Mouse (Mus musculus): ENCODE measurements around the gene Map7d1. TPM values are rescaled to one million over a fixed set of nuclear protein-coding genes. Genes with fewer than 3 reads are reported as not detected.

Map7d1 gene
- polyA plus RNA-seq, 1 experiment, result 105 TPM

DNA sequence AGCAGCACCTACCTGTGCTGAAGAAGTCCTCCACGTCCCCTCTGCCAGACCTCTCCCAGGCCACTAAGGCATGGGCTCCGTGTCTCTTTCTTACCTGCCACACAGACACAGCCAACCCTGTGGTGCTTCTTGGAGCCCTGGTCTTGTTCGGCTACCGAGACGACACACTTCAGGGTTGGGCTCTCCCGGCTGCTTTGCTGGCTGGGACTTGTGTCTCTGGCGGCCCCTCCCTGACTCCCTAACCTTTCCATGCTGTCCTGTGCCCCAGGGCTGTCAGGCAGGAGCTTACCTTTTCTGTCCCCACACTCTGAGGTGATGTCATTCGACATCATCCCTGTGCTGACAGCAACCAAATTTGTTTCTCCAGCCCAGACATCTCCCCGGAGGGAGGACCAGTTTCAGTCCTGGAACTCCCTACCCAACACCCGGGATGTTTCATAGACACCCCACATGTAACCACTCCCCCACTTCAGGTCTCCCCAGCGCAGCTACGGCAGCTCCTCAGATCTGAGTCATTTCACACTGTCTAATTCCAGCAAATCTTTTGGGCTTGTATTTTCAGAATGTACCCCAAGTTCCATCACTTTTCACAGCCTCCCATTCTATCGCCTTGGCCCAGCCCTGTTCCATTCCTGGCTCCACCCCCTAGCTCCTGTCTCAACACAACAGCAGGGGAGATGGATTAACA lies 9.8 kb downstream of the Map7d1 start:
- no peaks in the 10 kb centered on the region for H3K9me3 ChIP-seq
- H3K4me1 ChIP-seq, result peaks cover 38% of the 10 kb centered on the region
- H3K36me3 ChIP-seq (replicated peaks; ENCODE audit: low read length), result peaks cover 26% of the 10 kb centered on the region
- TF ChIP-seq FLI1 (IDR thresholded peaks at IDR 0.05; ENCODE audit: low read length), result no peak
- no peak for TF ChIP-seq GATA1 (IDR thresholded peaks at IDR 0.05; ENCODE audit: borderline replicate concordance, low read length)
- no peaks in the 10 kb centered on the region for H3K27me3 ChIP-seq (replicated peaks)
- no peak overlapping the region for H3K4me3 ChIP-seq (replicated peaks)

DNA sequence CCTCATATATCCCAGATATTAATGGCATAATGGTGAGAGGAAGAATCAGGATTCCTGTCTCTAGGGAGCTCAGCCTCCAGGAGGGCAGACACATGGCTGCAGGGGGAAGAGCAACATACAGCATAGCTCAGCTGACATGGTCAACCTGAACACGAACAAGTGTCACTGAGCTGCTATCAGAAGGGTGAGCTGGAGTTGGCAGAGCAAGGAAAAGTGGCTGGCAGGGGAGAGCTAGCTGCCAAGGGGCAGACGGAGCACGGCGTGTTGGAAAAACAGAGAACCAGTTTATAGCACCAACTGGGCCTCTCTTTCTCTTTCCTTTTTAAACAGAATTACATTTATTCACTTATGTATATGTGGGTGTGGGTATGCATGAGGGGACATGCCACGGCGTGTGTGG lies 13.6 kb downstream of the Map7d1 start:
- no peaks in the 10 kb centered on the region for H3K27me3 ChIP-seq (replicated peaks)
- H3K36me3 ChIP-seq (replicated peaks; ENCODE audit: low read length), result peaks cover 61% of the 10 kb centered on the region
- TF ChIP-seq FLI1 (IDR thresholded peaks at IDR 0.05; ENCODE audit: low read length), result no peak
- TF ChIP-seq GATA1 (IDR thresholded peaks at IDR 0.05; ENCODE audit: borderline replicate concordance, low read length), result no peak
- no peaks in the 10 kb centered on the region for H3K9me3 ChIP-seq
- no peak overlapping the region for H3K4me3 ChIP-seq (replicated peaks)
- H3K4me1 ChIP-seq, result peaks cover 16% of the 10 kb centered on the region

DNA sequence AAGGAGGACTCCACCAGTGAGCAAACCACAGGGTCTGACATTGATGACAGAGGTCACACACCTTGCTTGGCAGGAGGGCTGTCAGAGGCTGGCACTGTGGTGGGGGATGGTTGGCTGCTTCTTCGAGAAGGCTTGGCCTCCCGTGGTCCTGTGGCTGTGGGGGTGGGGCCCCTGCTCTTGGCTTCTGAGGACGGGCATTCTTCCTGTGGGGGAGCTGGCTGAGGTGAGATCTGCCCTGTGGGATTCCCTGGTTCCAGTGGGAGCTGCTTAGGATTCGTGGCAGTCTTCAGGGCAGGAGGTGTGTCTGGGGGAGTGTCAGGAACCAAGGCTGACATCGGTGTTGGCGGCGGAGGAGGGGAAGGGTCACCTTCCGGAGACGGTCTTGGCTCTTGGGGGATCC lies 14.2 kb downstream of the Map7d1 start:
- TF ChIP-seq GATA1 (IDR thresholded peaks at IDR 0.05; ENCODE audit: borderline replicate concordance, low read length), result no peak
- Histone ChIP-seq H3K4me3 (replicated peaks) (no peak overlapping the region), H3K9me3 (no peaks in the 10 kb centered on the region), H3K36me3 (replicated peaks; ENCODE audit: low read length) (peaks cover 67% of the 10 kb centered on the region), H3K27me3 (replicated peaks) (no peaks in the 10 kb centered on the region), H3K4me1 (peaks cover 16% of the 10 kb centered on the region)

GRCm38 (mm10) chr4:126239862-126240475 lies 16.2 kb downstream of the Map7d1 start:
- Histone ChIP-seq H3K36me3 (replicated peaks; ENCODE audit: low read length) (peaks cover 75% of the 10 kb centered on the region), H3K4me3 (replicated peaks) (no peak overlapping the region), H3K9me3 (no peaks in the 10 kb centered on the region), H3K4me1 (peaks cover 16% of the 10 kb centered on the region), H3K27me3 (replicated peaks) (no peaks in the 10 kb centered on the region)
- TF ChIP-seq FLI1 (IDR thresholded peaks at IDR 0.05; ENCODE audit: low read length) (no peak), GATA1 (IDR thresholded peaks at IDR 0.05; ENCODE audit: borderline replicate concordance, low read length) (no peak)

- H3K36me3 ChIP-seq (replicated peaks; ENCODE audit: low read length), result peaks cover 95% of the 10 kb centered on the region
- peaks cover 13% of the 10 kb centered on the region for H3K4me1 ChIP-seq
- no peaks in the 10 kb centered on the region for H3K27me3 ChIP-seq (replicated peaks)
- no peaks in the 10 kb centered on the region for H3K9me3 ChIP-seq
- TF ChIP-seq GATA1 (IDR thresholded peaks at IDR 0.05; ENCODE audit: borderline replicate concordance, low read length) (no peak), FLI1 (IDR thresholded peaks at IDR 0.05; ENCODE audit: low read length) (no peak)
- no peak overlapping the region for H3K4me3 ChIP-seq (replicated peaks)
These were observed 18.4 kb downstream of the Map7d1 start for GRCm38 (mm10) chr4:126237721-126238242.

GRCm38 (mm10) chr4:126236467-126237280 lies 19.5 kb downstream of the Map7d1 start:
- TF ChIP-seq GATA1 (IDR thresholded peaks at IDR 0.05; ENCODE audit: borderline replicate concordance, low read length), result no peak
- no peak for TF ChIP-seq FLI1 (IDR thresholded peaks at IDR 0.05; ENCODE audit: low read length)
- Histone ChIP-seq H3K4me1 (peaks cover 3% of the 10 kb centered on the region; the same call in 1 of the 2 replicates), H3K36me3 (replicated peaks; ENCODE audit: low read length) (peaks cover 96% of the 10 kb centered on the region), H3K4me3 (replicated peaks) (no peak overlapping the region), H3K9me3 (no peaks in the 10 kb centered on the region), H3K27me3 (replicated peaks) (no peaks in the 10 kb centered on the region)

DNA sequence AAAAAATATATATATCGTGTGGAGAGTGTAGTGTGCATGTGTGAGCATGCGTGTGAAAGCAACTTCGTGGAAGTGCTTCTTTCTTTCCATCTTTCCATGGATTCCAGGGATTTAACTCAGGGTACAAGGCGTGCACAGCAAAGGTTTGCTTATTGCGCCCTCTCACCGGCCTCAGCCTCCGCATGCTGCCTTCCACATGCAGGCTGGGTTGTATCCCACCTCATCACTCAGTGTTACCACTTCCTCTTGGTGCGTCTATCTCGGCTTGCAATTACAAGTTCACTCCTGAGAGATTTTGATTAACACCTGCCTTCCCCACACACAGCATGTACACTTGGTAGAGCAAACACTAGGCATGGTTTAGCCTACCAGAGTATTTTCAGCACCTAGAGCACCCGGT lies 21.0 kb downstream of the Map7d1 start:
- no peak for TF ChIP-seq GATA1 (IDR thresholded peaks at IDR 0.05; ENCODE audit: borderline replicate concordance, low read length)
- no peak for TF ChIP-seq FLI1 (IDR thresholded peaks at IDR 0.05; ENCODE audit: low read length)
- H3K27me3 ChIP-seq (replicated peaks), result no peaks in the 10 kb centered on the region
- H3K4me1 ChIP-seq, result peaks cover 6% of the 10 kb centered on the region
- H3K9me3 ChIP-seq, result no peaks in the 10 kb centered on the region
- H3K4me3 ChIP-seq (replicated peaks), result no peak overlapping the region
- H3K36me3 ChIP-seq (replicated peaks; ENCODE audit: low read length), result peaks cover 97% of the 10 kb centered on the region

- Histone ChIP-seq H3K27me3 (replicated peaks) (no peaks in the 10 kb centered on the region), H3K4me3 (replicated peaks) (no peak overlapping the region), H3K36me3 (replicated peaks; ENCODE audit: low read length) (peaks cover 94% of the 10 kb centered on the region), H3K9me3 (no peaks in the 10 kb centered on the region), H3K4me1 (peaks cover 11% of the 10 kb centered on the region)
- no peak for TF ChIP-seq GATA1 (IDR thresholded peaks at IDR 0.05; ENCODE audit: borderline replicate concordance, low read length)
- no peak for TF ChIP-seq FLI1 (IDR thresholded peaks at IDR 0.05; ENCODE audit: low read length)
These were observed 21.5 kb downstream of the Map7d1 start for GRCm38 (mm10) chr4:126234496-126235175.

DNA sequence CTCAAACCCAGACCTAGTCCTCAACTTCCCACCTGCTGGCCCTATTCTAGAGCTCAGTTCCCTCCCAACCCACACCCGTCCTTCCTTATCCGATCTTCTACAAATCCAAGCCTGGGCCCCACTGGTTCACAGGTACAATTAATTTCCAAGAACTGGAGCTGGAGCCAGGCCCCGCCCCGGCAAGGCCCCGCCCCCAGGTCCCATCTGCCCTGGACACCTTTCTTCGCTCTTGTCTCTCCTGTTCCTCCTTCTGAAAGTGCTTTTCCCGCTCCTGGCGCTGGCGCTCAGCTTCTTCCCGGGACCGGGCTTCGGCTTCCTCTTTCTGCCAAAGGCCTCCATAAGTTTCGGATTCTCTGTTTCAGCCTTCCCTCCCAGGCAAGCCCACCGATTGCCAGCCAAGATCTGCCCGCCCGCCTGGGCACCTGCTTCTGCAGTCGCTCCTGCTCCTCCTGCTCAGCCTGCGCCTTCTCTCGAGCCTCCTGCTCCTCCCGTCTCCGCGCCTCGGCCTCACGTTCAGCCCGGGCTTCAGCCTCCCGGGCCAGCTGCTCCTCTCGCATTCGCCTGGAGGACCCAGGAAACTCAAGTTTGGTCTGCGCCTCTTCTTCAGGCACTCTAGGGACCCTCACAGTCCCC lies 22.4 kb downstream of the Map7d1 start:
- peaks cover 11% of the 10 kb centered on the region for H3K4me1 ChIP-seq
- no peak overlapping the region for H3K4me3 ChIP-seq (replicated peaks)
- H3K9me3 ChIP-seq, result no peaks in the 10 kb centered on the region
- TF ChIP-seq FLI1 (IDR thresholded peaks at IDR 0.05; ENCODE audit: low read length), result no peak
- no peak for TF ChIP-seq GATA1 (IDR thresholded peaks at IDR 0.05; ENCODE audit: borderline replicate concordance, low read length)
- peaks cover 86% of the 10 kb centered on the region for H3K36me3 ChIP-seq (replicated peaks; ENCODE audit: low read length)
- H3K27me3 ChIP-seq (replicated peaks), result no peaks in the 10 kb centered on the region
